Mouse (Mus musculus) MEL (cell line): ENCODE data around the gene Smn1.

ENCODE experiments used
- CTCF ChIP-seq, 3 experiments: IDR thresholded peaks in 2 of 3; conservative IDR thresholded peaks in 1 of 3; 2 replicates each; pipeline ENCODE4 v1.5.1; 2011 to 2012; ENCODE audit warnings: low read length in 3 of 3, low read depth in 2 of 3, mild to moderate bottlenecking in 2 of 3, improper control_type of control experiment in 1 of 3, inconsistent platforms in 1 of 3, mixed read lengths in 1 of 3, moderate library complexity in 1 of 3; ENCODE audit not compliant: control insufficient read depth in 1 of 3, insufficient read depth in 1 of 3, poor library complexity in 1 of 3, severe bottlenecking in 1 of 3
- MYB ChIP-seq: IDR thresholded peaks from 2 replicates; pipeline ENCODE4 v1.6.1; 2011; ENCODE audit warnings: mild to moderate bottlenecking, low read depth, low read length, improper control_type of control experiment
- UBTF ChIP-seq: IDR thresholded peaks from 2 replicates; pipeline ENCODE4 v1.6.1; 2012; ENCODE audit warnings: low read depth, mild to moderate bottlenecking, inconsistent platforms, low read length, improper control_type of control experiment, moderate library complexity, borderline replicate concordance; ENCODE audit not compliant: insufficient read depth

GRCm38 (mm10) chr13:100124423-100125257 lies at the start of gene Smn1:
- TF ChIP-seq MYB (no peak), CTCF (IDR thresholded peaks at IDR 0.05 in 2 of 3, conservative IDR thresholded peaks at IDR 0.05 in 1 of 3; ENCODE audit: control insufficient read depth in 1 of 3, insufficient read depth in 1 of 3, low read depth in 2 of 3, low read length in 3 of 3, poor library complexity in 1 of 3, severe bottlenecking in 1 of 3) (no peak), UBTF (no peak)
